Mouse (Mus musculus) liver, postnatal 0 days (tissue): ENCODE results near the gene Cysrt1. TPM values are rescaled to one million over a fixed set of nuclear protein-coding genes. Genes with fewer than 3 reads are reported as not detected.
A peak's percentile ranks its signal among the peaks of the same experiment; 100 is the strongest.

Source experiments
- ATAC-seq: fragments of 200-750 bp; cut with Nextera tagmentation; 2 replicates; pipeline ENCODE4 v1.8.0; 2017; ENCODE audit warnings: mild to moderate bottlenecking, moderate library complexity
- DNase-seq: peaks from one replicate; pipeline ENCODE4 v3.0.0-alpha.2; 2016
- H3K27ac ChIP-seq: fragments of 300-500 bp; sonication (generic); 2 replicates; pipeline ENCODE4 v1.5.1; 2014; ENCODE audit warnings: antibody characterized with exemption, moderate library complexity, mild to moderate bottlenecking, low read depth
- H3K27me3 ChIP-seq: fragments of 300-500 bp; sonication (generic); 2 replicates; pipeline ENCODE4 v1.6.1; 2014; ENCODE audit warnings: low read length, control low read depth, mixed read lengths; ENCODE audit not compliant: insufficient read depth
- H3K36me3 ChIP-seq: fragments of 300-500 bp; sonication (generic); replicated peaks from 2 replicates; pipeline ENCODE4 v1.6.1; 2014; ENCODE audit warnings: mild to moderate bottlenecking, control low read depth, low read length, moderate library complexity, mixed read lengths; ENCODE audit not compliant: insufficient read depth
- H3K4me1 ChIP-seq: fragments of 300-500 bp; sonication (generic); 2 replicates; pipeline ENCODE4 v1.6.1; 2014; ENCODE audit warnings: antibody characterized with exemption, mild to moderate bottlenecking, control low read depth; ENCODE audit not compliant: insufficient read depth
- H3K4me2 ChIP-seq: fragments of 300-500 bp; sonication (generic); 2 replicates; pipeline ENCODE4 v1.6.1; 2014; ENCODE audit warnings: low read depth, mild to moderate bottlenecking, low read length, moderate library complexity, mixed read lengths
- H3K4me3 ChIP-seq: fragments of 300-500 bp; sonication (generic); 2 replicates; pipeline ENCODE4 v1.5.1; 2014; ENCODE audit warnings: low read depth, low read length
- H3K9ac ChIP-seq: fragments of 300-500 bp; sonication (generic); replicated peaks from 2 replicates; pipeline ENCODE4 v1.6.1; 2014; ENCODE audit warnings: mild to moderate bottlenecking, moderate library complexity
- H3K9me3 ChIP-seq: fragments of 300-500 bp; sonication (generic); 2 replicates; pipeline ENCODE4 v1.6.1; 2016; ENCODE audit warnings: mild to moderate bottlenecking, control low read depth, low read length, mixed read lengths
- CTCF ChIP-seq: sonication (generic); IDR thresholded peaks from 2 replicates; pipeline ENCODE4 v1.5.1; 2016; ENCODE audit warnings: antibody characterized with exemption, low read depth
- EP300 ChIP-seq: IDR thresholded peaks from 2 replicates; pipeline ENCODE4 v1.6.1; 2016; ENCODE audit warnings: antibody characterized with exemption, low read depth, mild to moderate bottlenecking
- WGBS: fragments of 180-500 bp; shearing (Covaris S2); extraction: QIAGEN DNeasy Blood & Tissue Kit; methylation state at CpG from one replicate; pipeline ENCODE4 v1.1.7; 2014; ENCODE audit not compliant: insufficient replicate concordance; 5-methylcytosine and 5-hydroxymethylcytosine counted together
- polyA plus RNA-seq: library from polyadenylated mRNA; unstranded; fragments of >200 nt; fragmentation: Nextera tagmentation; extraction: Ambion mirVana; gene quantifications from 2 replicates; pipeline ENCODE4 v1.2.1, GENCODE M21; 2015

Cysrt1 gene
- polyA plus RNA-seq, 1 experiment from 2014 or later = not detected

- Histone ChIP-seq H3K4me1 (peaks cover 23% of the 10 kb centered on the region), H3K9ac (no peak overlapping the region), H3K27me3 (peaks cover 26% of the 10 kb centered on the region), H3K4me3 (peak overlapping the region; percentile 47; the same call in 1 of the 2 replicates), H3K4me2 (peak overlapping the region; percentile 78), H3K27ac (no peak overlapping the region), H3K36me3 (no peaks in the 10 kb centered on the region), H3K9me3 (no peaks in the 10 kb centered on the region)
- ATAC-seq (no peak), DNase-seq (no peak)
- 56% methylated on average over 8 of the region's 8 CpGs for WGBS
- TF ChIP-seq CTCF (no peak), EP300 (no peak)
Measured at GRCm38 (mm10) chr2:25240310-25240709, 1.9 kb downstream of the Cysrt1 start.

DNA sequence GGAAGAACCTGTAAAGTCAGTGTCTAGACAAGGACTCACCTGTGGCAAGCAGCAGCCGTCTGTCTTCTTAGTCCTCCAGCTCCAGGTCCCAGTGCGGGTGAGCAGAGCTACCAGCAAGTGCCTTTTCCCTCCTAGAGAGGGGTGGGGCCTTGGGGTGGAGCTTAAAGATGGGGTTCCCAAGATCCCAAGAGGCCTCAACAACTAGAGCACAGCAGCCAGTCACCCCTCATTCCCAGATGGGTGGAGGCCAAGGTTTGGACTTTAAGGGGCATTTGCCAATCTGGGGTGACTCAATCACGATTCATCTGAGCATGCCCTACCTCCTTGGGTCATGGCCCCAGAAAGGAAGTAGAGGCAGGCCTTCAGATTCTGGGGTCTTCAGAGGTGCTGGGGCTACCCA lies 2.5 kb downstream of the Cysrt1 start:
- Histone ChIP-seq H3K4me1 (peaks cover 23% of the 10 kb centered on the region), H3K27me3 (peaks cover 26% of the 10 kb centered on the region), H3K4me3 (no peak overlapping the region), H3K36me3 (no peaks in the 10 kb centered on the region), H3K9ac (no peak overlapping the region), H3K27ac (no peak overlapping the region), H3K4me2 (no peak overlapping the region), H3K9me3 (no peaks in the 10 kb centered on the region)
- DNase-seq = no peak
- ATAC-seq = no peak
- no peak for TF ChIP-seq EP300
- TF ChIP-seq CTCF = no peak
- WGBS = 83% methylated on average over 3 of the region's 3 CpGs

DNA sequence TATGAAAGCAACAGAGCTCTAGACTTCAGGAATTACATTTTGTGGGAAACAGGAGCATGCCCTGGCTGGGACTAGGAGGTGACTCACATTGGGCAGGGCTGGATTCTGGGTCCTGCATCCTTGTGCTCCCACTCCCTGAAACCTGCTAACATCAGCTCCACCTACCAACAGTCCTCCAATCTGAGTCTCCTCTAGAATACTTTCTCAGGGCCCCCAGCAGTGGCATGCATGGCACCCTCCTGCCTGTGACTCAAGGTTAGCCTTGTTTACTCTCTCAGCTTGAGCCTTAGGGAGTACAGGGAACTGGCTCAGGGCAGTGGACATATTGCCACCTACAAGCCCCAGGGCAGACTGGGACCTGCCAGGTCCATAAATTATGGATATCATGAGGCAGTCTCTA lies 4.1 kb downstream of the Cysrt1 start:
- DNase-seq (no peak), ATAC-seq (no peak)
- Histone ChIP-seq H3K9ac (no peak overlapping the region), H3K4me2 (no peak overlapping the region), H3K4me3 (no peak overlapping the region), H3K27me3 (peaks cover 22% of the 10 kb centered on the region), H3K36me3 (no peaks in the 10 kb centered on the region), H3K4me1 (peaks cover 23% of the 10 kb centered on the region), H3K9me3 (no peaks in the 10 kb centered on the region), H3K27ac (no peak overlapping the region)
- TF ChIP-seq CTCF (no peak), EP300 (no peak)

- no peak overlapping the region for H3K9ac ChIP-seq
- no peaks in the 10 kb centered on the region for H3K36me3 ChIP-seq
- H3K27me3 ChIP-seq = peaks cover 16% of the 10 kb centered on the region
- 64% methylated on average over 4 of the region's 4 CpGs for WGBS
- H3K27ac ChIP-seq = no peak overlapping the region
- ATAC-seq = no peak
- no peaks in the 10 kb centered on the region for H3K9me3 ChIP-seq
- no peak overlapping the region for H3K4me3 ChIP-seq
- TF ChIP-seq CTCF (no peak), EP300 (no peak)
- no peak overlapping the region for H3K4me2 ChIP-seq
- peaks cover 22% of the 10 kb centered on the region for H3K4me1 ChIP-seq
- DNase-seq = no peak
Measured at GRCm38 (mm10) chr2:25237522-25237921, 4.7 kb downstream of the Cysrt1 start.

DNA sequence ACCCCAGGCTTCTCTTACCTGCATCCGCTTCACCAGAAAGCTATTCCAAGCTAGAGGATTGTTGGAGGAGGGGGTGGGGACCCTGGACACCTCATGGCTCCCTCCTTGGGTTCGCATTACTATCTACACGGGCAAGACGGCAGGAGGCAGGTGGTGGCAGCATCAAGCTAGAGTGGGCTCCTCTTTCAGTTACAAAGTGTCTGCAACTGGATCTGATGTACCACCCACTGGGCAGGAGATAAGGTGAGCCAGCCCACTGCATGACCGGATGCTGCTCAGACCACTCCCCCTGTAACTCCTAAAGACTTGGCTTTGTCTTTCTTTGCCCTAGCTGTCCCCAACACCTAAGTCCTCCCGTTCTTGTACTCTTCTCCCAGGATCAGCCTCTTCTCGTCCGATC lies 5.6 kb downstream of the Cysrt1 start, which contains the start of gene Rnf224:
Rnf224 (minus strand) TSS at position 174 of the 400 bp plus-strand sequence.
- Histone ChIP-seq H3K27me3 (peaks cover 8% of the 10 kb centered on the region), H3K36me3 (no peaks in the 10 kb centered on the region), H3K4me3 (no peak within 1 kb of the TSS), H3K9ac (no peak within 1 kb of the TSS), H3K27ac (no peak within 1 kb of the TSS), H3K9me3 (no peaks in the 10 kb centered on the region), H3K4me1 (peaks cover 14% of the 10 kb centered on the region), H3K4me2 (no peak within 1 kb of the TSS)
- DNase-seq = no peak
- no peak for ATAC-seq
- TF ChIP-seq CTCF (no peak), EP300 (no peak)
- WGBS = 39% methylated on average over 8 of the region's 8 CpGs

DNA sequence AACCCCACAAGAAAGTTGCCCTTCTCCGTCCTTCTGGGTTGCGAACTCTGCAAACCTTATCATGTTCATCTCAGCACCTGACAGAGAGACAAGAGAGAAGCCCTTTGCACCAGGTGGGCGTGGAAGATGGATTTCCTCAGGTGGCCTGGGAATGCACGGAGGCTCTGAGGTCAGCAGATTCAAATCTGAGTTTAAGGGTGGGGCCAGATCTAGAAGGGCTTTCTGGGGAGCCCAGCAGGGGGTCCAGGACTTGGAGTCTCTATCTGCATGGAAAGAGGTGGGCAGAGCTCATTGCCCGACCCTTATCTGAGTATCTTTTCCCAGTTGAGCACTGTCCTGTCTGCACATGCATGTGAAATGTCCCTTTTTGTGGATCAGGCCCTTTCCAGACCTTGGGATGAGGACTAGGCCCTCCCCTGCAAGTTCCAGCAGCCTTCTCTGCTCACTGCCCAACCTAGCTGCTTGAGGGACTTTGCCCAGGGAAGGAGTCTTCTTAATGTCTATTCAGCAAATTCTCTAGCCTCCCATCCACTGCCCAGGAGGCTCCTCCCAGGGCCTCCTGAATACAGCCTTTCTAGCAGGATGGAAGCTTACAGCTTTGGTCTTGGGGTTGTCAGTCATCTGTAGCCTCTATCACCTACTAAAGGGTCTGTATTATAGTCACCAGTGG lies 7.6 kb downstream of the Cysrt1 start:
- Histone ChIP-seq H3K27ac (no peak overlapping the region), H3K4me3 (no peak overlapping the region), H3K9ac (no peak overlapping the region), H3K27me3 (no peaks in the 10 kb centered on the region), H3K36me3 (no peaks in the 10 kb centered on the region), H3K4me1 (no peaks in the 10 kb centered on the region; the same call in 1 of the 2 replicates), H3K4me2 (no peak overlapping the region), H3K9me3 (no peaks in the 10 kb centered on the region)
- no peak for TF ChIP-seq EP300
- ATAC-seq = no peak
- WGBS = 64% methylated on average over 5 of the region's 5 CpGs
- no peak for DNase-seq

GRCm38 (mm10) chr2:25234050-25234449 lies 8.2 kb downstream of the Cysrt1 start, which contains the start of gene Slc34a3:
Gene Slc34a3, minus strand, starts transcription at chr2:25234364.
- Histone ChIP-seq H3K27me3 (no peaks in the 10 kb centered on the region), H3K9me3 (no peaks in the 10 kb centered on the region), H3K9ac (no peak within 1 kb of the TSS), H3K36me3 (no peaks in the 10 kb centered on the region), H3K4me2 (no peak within 1 kb of the TSS), H3K27ac (no peak within 1 kb of the TSS), H3K4me3 (no peak within 1 kb of the TSS), H3K4me1 (peaks cover under 1% of the 10 kb centered on the region; the same call in 1 of the 2 replicates)
- no peak for ATAC-seq
- DNase-seq = no peak
- TF ChIP-seq EP300 (no peak), CTCF (no peak)
- 60% methylated on average over 3 of the region's 3 CpGs for WGBS
